Mouse (Mus musculus) 3T3-L1 (cell line): ENCODE data around the gene Ccl20.

Experiments
- DNase-seq: peaks from one replicate; pipeline ENCODE4 v3.0.0-alpha.2; 2015; ENCODE audit warnings: low read depth, low spot score

Gene Ccl20

DNA sequence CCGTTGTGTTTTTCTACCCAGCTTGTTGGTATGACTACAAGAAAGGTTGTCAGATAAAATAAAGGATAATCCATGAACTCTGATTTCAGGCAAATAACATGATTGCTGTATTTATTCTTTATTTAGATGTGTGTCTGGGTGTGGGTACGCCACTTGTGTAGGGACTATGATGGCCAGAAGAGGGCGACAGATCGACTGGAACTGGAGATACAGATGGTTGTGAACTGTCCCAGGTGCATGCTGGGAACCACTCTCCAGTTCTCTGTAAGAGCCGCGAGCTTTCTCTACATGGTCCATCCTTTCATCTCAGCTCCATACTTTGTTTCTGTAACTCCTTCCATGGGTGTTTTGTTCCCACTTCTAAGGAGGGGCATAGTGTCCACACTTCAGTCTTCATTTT lies 22.2 kb downstream of the Ccl20 start:
- no peak for DNase-seq

GRCm38 (mm10) chr1:83141510-83141909 lies 24.9 kb downstream of the Ccl20 start:
- DNase-seq = no peak

DNA sequence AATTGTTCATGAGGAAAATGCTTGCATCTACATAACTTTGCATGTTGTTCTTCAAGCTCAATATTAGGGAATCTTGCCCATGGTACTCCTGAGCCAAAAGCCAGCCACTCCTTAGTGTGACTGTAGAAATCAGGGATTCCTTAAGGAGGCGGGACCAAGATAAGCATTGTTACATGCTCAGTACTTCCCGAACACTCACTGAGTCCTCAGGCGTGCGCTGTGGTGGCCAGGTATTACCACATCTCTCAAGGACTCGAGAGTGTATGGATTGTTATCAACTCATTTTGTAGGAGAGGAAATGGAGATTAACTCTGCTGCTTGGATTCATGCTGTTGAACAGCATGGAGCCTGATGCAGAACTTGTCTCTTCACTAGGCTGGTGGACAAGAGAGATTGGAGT lies 25.5 kb downstream of the Ccl20 start:
- DNase-seq = no peak

GRCm38 (mm10) chr1:83146547-83146946 lies 30.0 kb downstream of the Ccl20 start:
- DNase-seq = no peak

GRCm38 (mm10) chr1:83150227-83150626 lies 33.7 kb downstream of the Ccl20 start:
- DNase-seq = peak; percentile 37

DNA sequence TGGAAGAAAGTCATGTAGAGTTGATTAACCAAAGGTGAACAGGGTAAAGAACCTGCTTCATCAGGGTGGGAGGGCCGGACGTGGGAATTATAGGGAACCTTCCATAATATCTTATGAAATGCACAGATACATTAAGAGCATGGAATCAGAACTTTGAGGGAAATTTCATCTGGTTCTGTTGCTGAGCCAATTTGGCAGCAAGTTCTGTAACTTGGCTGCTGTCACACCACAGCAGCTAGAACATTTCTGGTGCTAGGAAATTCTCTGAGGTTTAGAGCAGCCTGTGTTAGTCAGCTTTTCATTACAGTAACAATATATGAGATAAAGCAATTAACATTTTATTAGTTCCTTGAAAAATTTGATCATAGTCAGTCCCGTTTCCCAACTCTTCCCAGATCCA lies 36.4 kb downstream of the Ccl20 start:
- DNase-seq = peak; percentile 13

- DNase-seq = peak; percentile 56
These were observed 40.3 kb downstream of the Ccl20 start for GRCm38 (mm10) chr1:83156876-83157275.

GRCm38 (mm10) chr1:83159603-83160002 lies 43.0 kb downstream of the Ccl20 start, which contains the start of gene Daw1:
Gene Daw1, plus strand, starts transcription at chr1:83159752.
- DNase-seq = no peak

DNA sequence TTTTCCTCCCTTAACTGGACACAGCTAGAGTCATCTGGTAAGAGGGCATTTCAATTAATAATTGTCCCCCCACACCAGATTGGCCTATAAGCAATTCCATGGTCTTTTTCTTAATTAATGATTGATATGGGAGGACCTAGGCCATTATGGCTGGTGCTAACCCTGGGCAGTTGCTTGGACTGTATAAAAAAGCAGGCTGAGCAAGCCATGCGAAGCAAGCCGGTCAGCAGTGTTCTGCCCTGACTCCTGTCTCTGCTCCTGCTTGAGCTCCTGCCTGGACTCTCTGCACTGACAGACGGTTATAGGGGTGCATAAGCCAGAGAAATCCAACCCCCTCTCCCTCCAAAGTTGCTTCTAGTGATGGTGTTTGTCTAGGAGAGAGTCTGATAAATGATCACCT lies 45.1 kb downstream of the Ccl20 start:
- DNase-seq = no peak

DNA sequence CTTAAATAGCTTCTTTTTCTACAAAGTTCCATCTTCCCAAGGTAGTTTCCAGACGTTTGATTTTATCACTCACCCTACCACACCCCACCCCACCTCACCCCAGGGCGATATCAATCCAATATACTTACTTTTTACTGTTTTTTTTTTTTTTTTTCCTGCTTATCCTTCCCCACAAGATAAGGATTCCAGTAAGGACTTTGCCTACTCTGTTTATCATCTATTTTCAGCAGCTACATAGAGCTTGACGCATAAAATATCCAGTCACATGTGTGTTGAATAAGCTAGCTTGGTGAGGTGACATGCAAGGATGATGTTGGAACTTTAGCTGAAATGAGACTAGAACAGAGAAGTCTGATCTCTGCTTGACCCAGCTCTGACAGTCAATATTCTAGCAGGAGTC lies 47.5 kb downstream of the Ccl20 start:
- no peak for DNase-seq
